9 mouse cellular contexts compared by ENCODE assay signal in genomic region chr1:93114713-93115463, GRCm38 (mm10). TPM values are rescaled to one million over a fixed set of nuclear protein-coding genes. Genes with fewer than 3 reads are reported as not detected.
DNase-seq lines count a peak whose midpoint lies in the region; ATAC-seq and TF ChIP-seq lines count a peak whose summit lies in the region.
"Had no signal": no experiment of that assay in that cellular context is flagged by ENCODE, and none has a peak within 500 bp of the region (broad histone marks: within the 10 kb centered on the region; RNA-seq: fewer than 3 reads in every experiment).

No protein-coding gene starts in this region.

- H3K36me3 ChIP-seq in limb, embryonic 14.5 days (ENCODE audit: control insufficient read depth, insufficient read depth, low read length), result no peaks in the 10 kb centered on the region
- no peaks in the 10 kb centered on the region for H3K36me3 ChIP-seq in midbrain, postnatal 0 days (ENCODE audit: insufficient read depth, low read length)

- peak overlapping the region; percentile 59 for H3K4me2 ChIP-seq in limb, embryonic 14.5 days (replicated peaks; ENCODE audit: low read depth, low read length, severe bottlenecking)
- peak overlapping the region; percentile 65 for H3K4me2 ChIP-seq in midbrain, postnatal 0 days (ENCODE audit: low read depth, low read length, poor library complexity, severe bottlenecking)

- no peak overlapping the region for H3K27ac ChIP-seq in limb, embryonic 14.5 days (replicated peaks; ENCODE audit: low read depth, low read length)
- peak overlapping the region; percentile 73 for H3K27ac ChIP-seq in midbrain, postnatal 0 days (ENCODE audit: low read depth, low read length)

- TF ChIP-seq POLR2A in limb, embryonic 14.5 days (IDR thresholded peaks at IDR 0.05; ENCODE audit: borderline replicate concordance, extremely low read depth, insufficient read depth, insufficient read length), result peak; percentile 33; the same call in 1 of the 2 replicates

- H3K9me3 ChIP-seq in limb, embryonic 14.5 days (ENCODE audit: control insufficient read depth, low read length), result no peaks in the 10 kb centered on the region
- H3K9me3 ChIP-seq in midbrain, postnatal 0 days (ENCODE audit: low read length), result no peaks in the 10 kb centered on the region

- H3K4me3 ChIP-seq in limb, embryonic 14.5 days (replicated peaks; ENCODE audit: low read length), result peak overlapping the region; percentile 32
- H3K4me3 ChIP-seq in midbrain, postnatal 0 days (ENCODE audit: low read depth, low read length), result peak overlapping the region; percentile 32
- H3K4me3 ChIP-seq: erythroblast, embryonic 14.5 days had no signal

- 0 out of 2 replicates have a peak, but pooled peaks cover 3% of the 10 kb centered on the region for H3K4me1 ChIP-seq in limb, embryonic 14.5 days (ENCODE audit: control insufficient read depth, insufficient read depth, low read length)
- no peaks in the 10 kb centered on the region for H3K4me1 ChIP-seq in midbrain, postnatal 0 days (ENCODE audit: insufficient read depth, low read length)

- WGBS in limb, embryonic 14.5 days, result 27% methylated on average over 21 of the region's 21 CpGs
- WGBS in midbrain, postnatal 0 days, result 16% methylated on average over 21 of the region's 21 CpGs

- ATAC-seq in activated CD4-positive, CD25-positive, alpha-beta regulatory T cell, adult 4 months, result peak; percentile 90
- peak; percentile 98 for ATAC-seq in limb, embryonic 14.5 days (ENCODE audit: low FRiP score, low read depth)
- peak; percentile 99 for ATAC-seq in midbrain, postnatal 0 days (ENCODE audit: low FRiP score)

- H3K27me3 ChIP-seq in limb, embryonic 14.5 days (ENCODE audit: control insufficient read depth, insufficient read depth, low read length), result no peaks in the 10 kb centered on the region
- H3K27me3 ChIP-seq in midbrain, postnatal 0 days (ENCODE audit: insufficient read depth, low read length), result no peaks in the 10 kb centered on the region

- DNase-seq in 3T3-L1 (ENCODE audit: low read depth, low spot score), result peak; percentile 77
- peak; percentile 99 for DNase-seq in embryo, embryonic 10.5 days (ENCODE audit: low spot score)
- peak; percentile 19 for DNase-seq in heart, adult 8-10 months (ENCODE audit: low spot score)
- peak; percentile 55 for DNase-seq in kidney, adult 9 months
- DNase-seq in limb, embryonic 14.5 days (ENCODE audit: low spot score), result peak; percentile 92
- peak; percentile 97 for DNase-seq in midbrain, postnatal 0 days (ENCODE audit: low spot score)
- peak; percentile 39 to 49 for DNase-seq in thymus, adult 18-20 months

- peak overlapping the region; percentile 52; the same call in 1 of the 2 replicates for H3K9ac ChIP-seq in limb, embryonic 14.5 days (ENCODE audit: low read depth, low read length, severe bottlenecking)
- peak overlapping the region; percentile 52 for H3K9ac ChIP-seq in midbrain, postnatal 0 days (replicated peaks; ENCODE audit: low read length, poor library complexity, severe bottlenecking)

- TF ChIP-seq CTCF in midbrain, postnatal 0 days (IDR thresholded peaks at IDR 0.05), result peak; percentile 24; the same call in 1 of the 2 replicates

RNA-seq across cellular contexts. Expression of gene Kif1a, which starts 13.1 kb away (rescaled TPM):
- polyA plus RNA-seq in activated CD4-positive, CD25-positive, alpha-beta regulatory T cell, adult 4 months (2017; shearing (Covaris generic)), result not detected
- total RNA-seq in heart, adult 8-10 months (2022), result 1 to 10 TPM; 1.1 to 2.2 (median 1.3) TPM
- 8.1 and 10.4 TPM in 2 replicates for polyA plus RNA-seq in limb, embryonic 14.5 days (2012; rRNA removed)
- 16.4 and 17.5 TPM in 2 replicates for polyA plus RNA-seq in limb, embryonic 14.5 days (2014; fragmentation: Nextera tagmentation; extraction: Ambion mirVana)
- 677 and 686 TPM in 2 replicates for total RNA-seq in midbrain, postnatal 0 days (2014; rRNA removed)
- polyA plus RNA-seq in midbrain, postnatal 0 days (2015; fragmentation: Nextera tagmentation; extraction: Ambion mirVana), result 690 and 716 TPM in 2 replicates

RNA-seq across cellular contexts. Expression of gene Agxt, which starts 20.2 kb away (rescaled TPM):
- polyA plus RNA-seq in activated CD4-positive, CD25-positive, alpha-beta regulatory T cell, adult 4 months (2017; shearing (Covaris generic)), result not detected
- not detected for total RNA-seq in heart, adult 8-10 months (2022)
- not detected in 2 replicates for polyA plus RNA-seq in limb, embryonic 14.5 days (2012; rRNA removed)
- not detected in 2 replicates for polyA plus RNA-seq in limb, embryonic 14.5 days (2014; fragmentation: Nextera tagmentation; extraction: Ambion mirVana)
- not detected in 2 replicates for total RNA-seq in midbrain, postnatal 0 days (2014; rRNA removed)
- polyA plus RNA-seq in midbrain, postnatal 0 days (2015; fragmentation: Nextera tagmentation; extraction: Ambion mirVana), result not detected in 2 replicates

RNA-seq across cellular contexts. Expression of gene 2310007B03Rik, which starts 45.9 kb away (rescaled TPM):
- not detected for polyA plus RNA-seq in activated CD4-positive, CD25-positive, alpha-beta regulatory T cell, adult 4 months (2017; shearing (Covaris generic))
- not detected for total RNA-seq in heart, adult 8-10 months (2022)
- polyA plus RNA-seq in limb, embryonic 14.5 days (2012; rRNA removed), result 2.9 and 4.2 TPM in 2 replicates
- 6.9 and 9.0 TPM in 2 replicates for polyA plus RNA-seq in limb, embryonic 14.5 days (2014; fragmentation: Nextera tagmentation; extraction: Ambion mirVana)
- 0.88 TPM in 1 of 2 replicates, not detected in the other for total RNA-seq in midbrain, postnatal 0 days (2014; rRNA removed)
- polyA plus RNA-seq in midbrain, postnatal 0 days (2015; fragmentation: Nextera tagmentation; extraction: Ambion mirVana), result 0.07 and 0.10 TPM in 2 replicates
- polyA plus RNA-seq: erythroblast, embryonic 14.5 days had no signal

RNA-seq across cellular contexts. Expression of gene Crocc2, which starts 53.6 kb away (rescaled TPM):
- polyA plus RNA-seq in activated CD4-positive, CD25-positive, alpha-beta regulatory T cell, adult 4 months (2017; shearing (Covaris generic)), result not detected
- total RNA-seq in heart, adult 8-10 months (2022), result under 1 TPM in 3 of 4 experiments, not detected in 1; 0.06 to 0.09 (median 0.06) TPM
- polyA plus RNA-seq in limb, embryonic 14.5 days (2012; rRNA removed), result 0.39 and 0.46 TPM in 2 replicates
- 0.17 and 0.51 TPM in 2 replicates for polyA plus RNA-seq in limb, embryonic 14.5 days (2014; fragmentation: Nextera tagmentation; extraction: Ambion mirVana)
- 1.2 and 1.4 TPM in 2 replicates for total RNA-seq in midbrain, postnatal 0 days (2014; rRNA removed)
- polyA plus RNA-seq in midbrain, postnatal 0 days (2015; fragmentation: Nextera tagmentation; extraction: Ambion mirVana), result 0.54 and 0.84 TPM in 2 replicates
- polyA plus RNA-seq: erythroblast, embryonic 14.5 days had no signal

Comparison
In these comparisons a context has a peak if more than half of its experiments do, and no peak if none do; other contexts are left out.
1. DNase-seq: peak in every context shown above with its lines; median percentile 99 in embryo, embryonic 10.5 days; 97 in midbrain, postnatal 0 days; 92 in limb, embryonic 14.5 days; 77 in 3T3-L1; 55 in kidney, adult 9 months; 44 in thymus, adult 18-20 months; 19 in heart, adult 8-10 months.
2. RNA of gene Kif1a, which starts 13.1 kb away (polyA plus RNA-seq): 690 to 716 TPM in midbrain, postnatal 0 days; 8.1 to 17.5 TPM in limb, embryonic 14.5 days and not detected in activated CD4-positive, CD25-positive, alpha-beta regulatory T cell, adult 4 months; every median in the first group is over 10 times any median in the second.
3. Peak in every context shown above with its lines, with median percentiles within 50 percentile points of each other: ATAC-seq.